Mouse (Mus musculus) heart, adult 2 months (tissue): Measurements from ENCODE around the gene Gbe1.

Experiments used
- CTCF ChIP-seq: fragments of 200-600 bp; IDR thresholded peaks from 2 replicates; pipeline ENCODE4 v1.8.1; 2022; ENCODE audit warnings: antibody characterized with exemption, mild to moderate bottlenecking, moderate library complexity
- POLR2A ChIP-seq: fragments of 200-500 bp; IDR thresholded peaks from 2 replicates; pipeline ENCODE4 v1.6.1; 2011; ENCODE audit warnings: mild to moderate bottlenecking, low read depth, low read length, control low read depth; ENCODE audit not compliant: insufficient read depth

GRCm38 (mm10) chr16:70617691-70618090 is 303.9 kb downstream of the Gbe1 start:
- TF ChIP-seq CTCF (no peak), POLR2A (no peak)
